Mouse (Mus musculus) urinary bladder, adult 18-20 months (tissue): Measurements from ENCODE around the gene Actr5.

Experiments
- DNase-seq, 2 experiments: peaks; one replicate each; pipeline ENCODE4 v3.0.0; 2022; ENCODE audit warnings: low spot score in 2 of 2, mixed read lengths in 2 of 2

Gene Actr5

GRCm38 (mm10) chr2:158667022-158667670 is 42.5 kb downstream of the Actr5 start:
- no peak for DNase-seq

DNA sequence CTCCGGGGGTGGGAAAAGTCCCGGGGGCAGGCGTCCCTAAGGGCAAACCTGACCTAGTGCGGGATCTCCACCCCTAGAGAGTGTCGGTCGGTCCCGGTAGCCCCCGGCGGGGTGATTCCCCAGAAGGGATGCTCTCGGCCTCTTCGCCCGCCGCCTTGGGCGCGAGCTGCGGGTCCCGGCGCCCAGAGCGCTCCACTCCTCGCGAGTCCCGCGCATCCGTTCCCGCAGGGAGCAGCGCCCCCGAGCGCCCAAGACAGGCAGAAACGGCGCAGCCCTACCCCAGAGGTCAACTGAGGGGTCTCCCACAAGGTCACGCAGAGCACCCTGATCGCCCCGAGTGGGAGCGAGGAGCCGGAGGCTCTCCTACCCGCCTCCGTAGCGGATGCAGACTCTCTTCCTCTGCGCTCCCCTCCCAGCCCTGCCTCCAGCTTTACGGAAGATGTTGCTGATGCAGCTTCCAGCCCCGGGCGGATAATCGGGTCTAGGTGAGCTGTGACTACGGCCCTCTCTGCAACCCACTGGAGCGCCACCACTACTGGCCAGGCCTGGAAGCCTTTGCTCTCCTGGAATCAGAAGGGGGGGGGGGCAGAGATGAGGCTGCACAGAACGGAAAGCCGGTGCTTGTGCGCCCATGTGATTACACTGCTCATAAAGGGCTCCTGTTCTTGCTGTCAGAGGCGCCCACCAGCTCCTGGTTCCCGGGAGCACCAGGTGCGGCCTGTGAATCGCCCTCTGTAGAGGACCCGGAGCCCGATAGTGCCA is 43.2 kb downstream of the Actr5 start:
- DNase-seq = peak in 1 of 2 experiments; percentile 25

GRCm38 (mm10) chr2:158668433-158669010 is 43.8 kb downstream of the Actr5 start:
- DNase-seq = no peak

DNA sequence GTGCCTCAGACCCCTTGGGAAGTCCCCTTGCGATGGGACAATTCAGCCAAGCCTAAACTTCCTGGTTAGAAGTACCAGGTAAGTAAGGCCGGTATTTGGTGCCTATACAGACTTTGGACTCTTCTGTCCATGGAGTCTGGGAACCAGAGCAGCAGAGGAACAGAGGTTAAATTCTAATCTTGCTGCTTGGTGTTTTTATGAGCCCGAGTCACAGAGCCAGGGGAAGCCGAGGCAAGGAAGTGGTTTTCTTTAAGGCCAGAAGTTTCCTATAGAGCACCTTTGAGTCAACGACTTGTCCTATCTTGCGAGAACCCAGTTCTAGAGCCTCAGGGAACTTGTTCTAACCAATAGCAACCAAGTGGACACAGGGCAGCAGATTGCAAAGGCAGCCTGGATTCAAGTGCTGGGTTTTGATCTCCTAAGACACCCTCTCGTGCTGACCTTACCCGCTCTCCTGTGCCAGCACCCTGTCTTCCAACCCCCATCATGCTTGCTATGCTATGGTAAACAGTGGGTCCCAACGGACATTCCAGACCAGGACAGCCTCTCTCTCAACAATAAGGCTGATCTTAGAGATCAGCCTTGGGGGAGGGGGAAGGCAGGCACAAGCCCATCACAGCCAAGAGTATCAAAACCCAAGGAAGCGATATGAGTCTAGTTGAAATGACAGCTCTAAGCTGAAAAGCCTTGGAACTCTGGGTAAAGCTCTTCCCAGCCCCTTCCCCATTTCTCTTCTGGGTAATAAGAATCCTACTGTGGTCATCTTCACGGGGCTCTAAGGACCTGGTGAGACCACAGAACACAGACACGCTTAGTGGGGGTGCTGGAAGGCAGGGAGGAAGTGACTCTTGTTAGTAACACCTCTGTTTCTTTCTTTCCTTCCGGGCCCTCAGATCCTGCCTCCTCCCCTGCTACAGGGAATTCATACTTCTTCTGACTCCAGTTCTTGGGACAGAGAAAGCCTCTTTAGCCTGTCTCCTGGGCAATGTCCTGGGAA is 44.8 kb downstream of the Actr5 start:
- no peak for DNase-seq

- DNase-seq = no peak
Measured at GRCm38 (mm10) chr2:158670571-158670970, 45.9 kb downstream of the Actr5 start.

- no peak for DNase-seq
Measured at GRCm38 (mm10) chr2:158672829-158673228, 48.1 kb downstream of the Actr5 start.

- no peak for DNase-seq
Measured at GRCm38 (mm10) chr2:158673493-158673892, 48.8 kb downstream of the Actr5 start.

- no peak for DNase-seq
Measured at GRCm38 (mm10) chr2:158674131-158674530, 49.4 kb downstream of the Actr5 start.

GRCm38 (mm10) chr2:158674759-158675158 is 50.1 kb downstream of the Actr5 start:
- DNase-seq = no peak

DNA sequence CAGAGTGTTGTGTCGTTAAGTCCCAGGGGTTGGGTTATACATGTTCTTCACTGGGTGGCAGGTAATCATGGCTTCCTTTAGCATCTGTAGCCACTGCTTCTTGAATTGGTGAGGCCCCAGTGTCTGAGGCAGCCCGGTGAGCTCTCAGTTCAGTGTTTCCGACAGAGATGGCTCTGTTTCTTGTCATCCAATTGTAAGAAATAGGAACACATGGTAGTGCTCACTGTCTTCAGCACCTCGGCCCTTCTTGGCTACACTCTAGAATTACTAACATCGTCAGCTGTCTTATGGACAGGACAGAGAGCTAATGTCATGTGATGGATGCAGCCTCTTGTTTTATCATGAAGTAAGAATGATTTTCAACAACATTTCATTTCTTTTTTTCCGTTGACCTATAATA is 50.5 kb downstream of the Actr5 start:
- no peak for DNase-seq

GRCm38 (mm10) chr2:158675907-158676533 is 51.3 kb downstream of the Actr5 start:
- DNase-seq = no peak

- DNase-seq = no peak
Measured at GRCm38 (mm10) chr2:158677946-158678345, 53.3 kb downstream of the Actr5 start.

- no peak for DNase-seq
Measured at GRCm38 (mm10) chr2:158679091-158679490, 54.4 kb downstream of the Actr5 start.

GRCm38 (mm10) chr2:158680357-158680889 is 55.7 kb downstream of the Actr5 start:
- no peak for DNase-seq

DNA sequence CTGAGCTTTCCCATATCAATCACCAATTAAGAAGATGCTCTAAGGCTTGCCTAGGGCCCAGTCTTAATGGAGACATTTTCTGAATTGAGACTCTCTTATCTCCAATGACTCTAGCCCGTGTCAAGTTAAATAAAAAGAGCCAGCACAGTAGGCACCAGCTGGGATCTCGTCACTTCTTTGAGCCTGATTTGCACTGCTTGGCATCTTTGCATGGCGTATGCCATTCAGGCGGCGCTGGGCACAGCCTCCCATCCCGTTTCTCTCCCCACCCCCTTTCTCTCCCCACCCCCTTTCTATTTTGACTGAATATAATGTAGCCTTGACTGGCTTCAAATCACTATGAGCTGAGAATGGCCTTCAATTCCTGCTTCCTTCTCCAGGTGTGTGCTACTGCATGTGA is 57.0 kb downstream of the Actr5 start:
- no peak for DNase-seq

GRCm38 (mm10) chr2:158682344-158683037 is 57.8 kb downstream of the Actr5 start:
- no peak for DNase-seq

GRCm38 (mm10) chr2:158683038-158683413 is 58.3 kb downstream of the Actr5 start:
- DNase-seq = no peak

GRCm38 (mm10) chr2:158684247-158684843 is 59.7 kb downstream of the Actr5 start:
- DNase-seq = no peak

DNA sequence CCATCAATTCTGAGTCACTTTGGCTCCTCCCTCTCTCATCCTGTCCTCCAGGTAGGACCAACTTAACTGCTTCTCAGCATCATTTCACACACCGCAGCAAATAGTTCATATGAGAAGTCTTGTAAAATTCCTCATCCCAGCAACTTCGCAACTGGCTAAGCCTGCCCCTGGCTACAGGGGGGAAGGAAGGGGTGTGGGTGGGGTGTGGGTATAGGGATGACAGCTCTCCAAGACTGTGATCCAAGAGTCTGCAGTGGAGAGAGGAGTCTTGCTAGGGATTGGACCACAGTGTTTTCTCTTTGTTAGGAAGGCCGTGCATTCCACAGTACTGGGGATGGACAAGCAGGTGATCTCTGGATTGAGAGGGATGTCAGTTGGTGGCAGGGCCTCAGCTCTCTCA is 60.2 kb downstream of the Actr5 start:
- DNase-seq = no peak

DNA sequence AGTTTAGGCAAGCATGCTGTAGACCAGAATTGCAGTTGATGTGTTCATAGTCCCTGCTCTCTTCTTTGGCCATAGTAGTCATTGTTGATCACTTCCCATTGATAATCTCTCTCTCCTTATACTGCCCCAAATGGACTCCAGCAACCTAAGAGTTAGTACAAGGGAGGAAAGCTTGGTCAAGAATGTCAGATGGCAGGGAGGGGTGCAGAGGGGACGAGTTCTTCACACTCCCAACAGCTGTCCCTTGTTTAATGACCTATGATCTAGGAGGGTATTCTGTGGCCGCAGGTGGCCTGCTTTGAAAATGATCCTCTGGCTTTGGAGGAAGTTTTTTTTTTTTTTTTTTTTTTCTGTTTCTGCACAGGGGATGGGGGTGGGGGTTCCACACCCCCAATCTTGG is 61.7 kb downstream of the Actr5 start:
- no peak for DNase-seq
